Mouse (Mus musculus): Measurements from ENCODE around the gene Sfxn3.
A peak's percentile ranks its signal among the peaks of the same experiment; 100 is the strongest.

The Sfxn3 gene

GRCm38 (mm10) chr19:45075323-45076035 is 28.2 kb downstream of the Sfxn3 start:
- no peak for DNase-seq (ENCODE audit: low spot score in 2 of 2)

- DNase-seq (ENCODE audit: low spot score in 2 of 2) = no peak
These were observed 28.8 kb downstream of the Sfxn3 start for GRCm38 (mm10) chr19:45076036-45076575.

GRCm38 (mm10) chr19:45076586-45077510 is 29.5 kb downstream of the Sfxn3 start:
- peak in 1 of 2 experiments; percentile 54 for DNase-seq (ENCODE audit: low spot score in 2 of 2)

- DNase-seq (ENCODE audit: low spot score in 2 of 2) = no peak
These were observed 30.7 kb downstream of the Sfxn3 start for GRCm38 (mm10) chr19:45077742-45078645.

- DNase-seq (ENCODE audit: low spot score in 2 of 2) = no peak
These were observed 31.9 kb downstream of the Sfxn3 start for GRCm38 (mm10) chr19:45078971-45079764.

GRCm38 (mm10) chr19:45079769-45080515 is 32.6 kb downstream of the Sfxn3 start:
- DNase-seq (ENCODE audit: low spot score in 2 of 2) = no peak

- no peak for DNase-seq (ENCODE audit: low spot score in 2 of 2)
These were observed 33.4 kb downstream of the Sfxn3 start for GRCm38 (mm10) chr19:45080711-45081110.

- peak in 1 of 2 experiments; percentile 50 for DNase-seq (ENCODE audit: low spot score in 2 of 2)
These were observed 34.0 kb downstream of the Sfxn3 start for GRCm38 (mm10) chr19:45081279-45081678.

- no peak for DNase-seq (ENCODE audit: low spot score in 2 of 2)
These were observed 34.7 kb downstream of the Sfxn3 start for GRCm38 (mm10) chr19:45081841-45082550.

GRCm38 (mm10) chr19:45097868-45098267 is 50.6 kb downstream of the Sfxn3 start:
- no peak for DNase-seq (ENCODE audit: low spot score in 2 of 2)

GRCm38 (mm10) chr19:45100486-45101270 is 53.4 kb downstream of the Sfxn3 start:
- no peak for DNase-seq (ENCODE audit: low spot score in 2 of 2)

GRCm38 (mm10) chr19:45105591-45105990 is 58.3 kb downstream of the Sfxn3 start:
- DNase-seq (ENCODE audit: low spot score in 2 of 2) = no peak
